Mouse (Mus musculus) lung, postnatal 36 days (tissue): ENCODE measurements around the gene Lmntd1.
A peak's percentile ranks its signal among the peaks of the same experiment; 100 is the strongest.

ENCODE experiments used
- DNase-seq: peaks from one replicate; pipeline ENCODE4 v3.0.0; 2022; ENCODE audit warnings: mixed read lengths

Gene Lmntd1

DNA sequence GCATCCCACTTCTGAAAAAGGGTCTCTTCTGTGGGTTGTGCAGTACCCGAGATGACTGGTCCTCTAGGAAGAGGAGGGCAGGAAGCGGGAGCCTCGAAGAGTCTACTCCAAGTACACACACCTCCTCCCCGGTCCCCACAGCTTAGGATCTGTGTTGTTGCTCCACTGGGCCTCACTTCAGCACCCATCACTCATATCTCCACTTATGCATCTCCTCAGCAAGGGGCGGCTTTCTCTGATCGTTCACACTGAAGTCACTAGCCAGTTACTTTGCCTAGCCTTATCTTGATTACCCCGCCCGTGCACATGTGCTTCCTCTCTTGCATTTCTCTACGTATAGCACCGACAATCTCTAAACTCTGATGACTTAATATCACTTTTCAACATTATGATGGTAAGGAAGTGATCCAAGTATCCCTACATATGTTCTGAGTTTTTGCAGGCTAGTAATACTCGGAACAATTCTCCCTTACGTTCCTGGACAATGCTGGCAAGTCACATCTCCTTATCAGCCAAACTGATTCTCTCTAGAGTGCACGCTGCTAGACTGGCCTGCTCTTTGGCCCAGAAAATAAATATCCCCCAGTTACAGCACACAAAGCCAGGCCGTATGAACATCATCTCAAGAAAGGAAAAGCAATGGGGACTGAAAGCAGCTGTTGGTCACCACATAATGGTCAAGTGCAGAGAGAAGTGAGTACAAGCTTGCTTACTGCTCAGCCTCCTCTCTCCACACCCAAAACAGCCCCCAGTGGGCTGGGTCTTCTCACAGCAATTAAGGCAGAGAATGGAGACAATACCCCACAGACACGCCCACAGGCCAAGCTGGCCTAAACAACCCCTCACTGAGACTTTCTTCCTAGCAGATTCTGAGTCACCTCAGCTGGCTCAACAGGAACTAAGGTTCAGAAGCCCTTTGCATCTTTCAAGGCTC lies 56.8 kb downstream of the Lmntd1 start:
- no peak for DNase-seq

DNA sequence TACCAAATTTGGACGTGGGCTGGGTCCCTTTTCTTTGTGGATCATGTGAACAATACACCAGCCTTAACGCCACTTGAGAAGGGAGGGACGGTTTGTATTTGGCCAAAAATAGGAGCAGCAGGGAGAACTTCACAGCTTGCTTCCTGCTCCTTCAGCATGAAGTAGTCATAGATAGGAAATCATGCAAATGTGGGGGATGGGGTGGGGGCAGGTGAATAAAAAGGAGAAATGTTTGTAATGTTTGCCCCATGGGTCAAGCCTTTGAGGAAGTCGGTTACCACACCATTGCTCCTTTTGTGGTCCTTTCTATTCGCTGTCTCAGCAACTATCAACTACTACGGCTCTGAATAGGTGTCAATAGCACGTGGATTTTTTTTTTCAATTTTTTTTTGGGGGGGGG lies 60.9 kb downstream of the Lmntd1 start:
- peak; percentile 51 for DNase-seq

DNA sequence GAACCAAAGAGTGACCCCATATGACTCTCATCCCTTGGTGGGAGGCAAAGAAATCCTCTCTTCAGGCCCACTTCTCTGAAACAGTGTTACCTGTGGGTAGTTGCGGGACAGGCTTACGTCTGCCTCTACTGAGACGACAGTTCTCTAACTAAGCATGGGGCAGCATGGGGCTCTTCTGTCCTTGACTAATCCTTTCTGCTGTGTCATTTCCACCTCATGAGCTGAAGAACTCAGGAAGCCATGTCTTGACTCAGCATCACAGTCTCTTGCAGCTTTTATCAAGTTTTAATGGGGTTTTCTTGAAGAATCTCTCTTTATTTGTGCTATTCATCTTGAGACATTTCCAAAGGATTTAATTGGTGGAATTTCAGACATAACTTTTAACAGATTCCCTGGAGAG lies 61.3 kb downstream of the Lmntd1 start:
- DNase-seq = no peak

DNA sequence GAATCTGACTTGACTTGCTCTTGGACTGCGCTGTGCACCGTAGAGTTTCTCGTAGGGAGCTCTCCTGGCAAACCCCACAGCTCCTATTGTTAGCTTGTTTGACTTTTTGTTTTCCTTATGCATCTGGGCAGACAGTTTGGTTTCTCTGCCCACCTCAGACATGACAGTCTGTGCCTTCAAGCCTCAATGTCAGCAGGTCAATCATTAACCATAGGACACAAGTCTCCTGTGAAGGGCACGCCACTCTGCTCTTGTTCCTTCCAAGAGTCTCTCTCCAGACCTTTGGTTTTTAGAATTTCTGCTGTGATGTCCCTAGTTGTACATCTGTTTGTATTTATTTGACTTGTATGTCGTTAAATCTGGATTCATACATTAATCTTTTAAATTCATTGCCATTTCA lies 63.1 kb downstream of the Lmntd1 start:
- no peak for DNase-seq

DNA sequence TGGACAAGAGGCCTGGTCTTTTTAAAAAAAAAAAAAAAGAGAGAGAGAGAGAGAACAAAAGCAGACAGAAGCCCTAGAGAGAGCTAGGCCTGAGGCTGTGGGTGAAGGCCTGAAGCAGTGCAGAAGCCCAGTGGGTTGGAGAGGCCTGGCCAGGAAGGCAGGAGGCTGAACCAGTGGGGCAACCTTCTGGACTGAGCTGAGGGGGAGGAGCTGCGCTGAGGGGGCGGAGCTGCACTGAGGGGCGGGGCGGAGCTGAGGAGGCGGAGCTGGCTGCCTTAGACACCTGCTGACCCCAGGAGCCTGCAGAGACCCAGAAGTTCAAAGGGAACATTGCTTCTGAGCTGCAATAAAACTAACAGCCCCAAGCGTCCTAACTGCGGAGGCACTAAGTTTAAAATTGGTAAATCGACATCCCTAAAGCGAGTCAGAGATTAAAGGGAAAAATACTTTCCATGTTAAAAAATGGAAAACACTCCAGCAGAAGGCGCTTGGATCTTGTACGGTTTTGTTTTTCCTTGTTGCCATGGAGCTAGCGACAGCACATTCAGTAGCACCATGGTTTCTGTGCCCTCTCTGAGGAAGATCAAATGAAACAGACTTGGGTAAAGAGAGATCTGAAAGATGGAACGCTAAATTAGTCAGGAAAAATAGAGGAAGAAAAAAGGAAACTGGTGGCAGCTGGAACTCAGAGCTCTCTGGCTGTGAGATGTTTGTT lies 68.0 kb downstream of the Lmntd1 start:
- peak; percentile 65 for DNase-seq

DNA sequence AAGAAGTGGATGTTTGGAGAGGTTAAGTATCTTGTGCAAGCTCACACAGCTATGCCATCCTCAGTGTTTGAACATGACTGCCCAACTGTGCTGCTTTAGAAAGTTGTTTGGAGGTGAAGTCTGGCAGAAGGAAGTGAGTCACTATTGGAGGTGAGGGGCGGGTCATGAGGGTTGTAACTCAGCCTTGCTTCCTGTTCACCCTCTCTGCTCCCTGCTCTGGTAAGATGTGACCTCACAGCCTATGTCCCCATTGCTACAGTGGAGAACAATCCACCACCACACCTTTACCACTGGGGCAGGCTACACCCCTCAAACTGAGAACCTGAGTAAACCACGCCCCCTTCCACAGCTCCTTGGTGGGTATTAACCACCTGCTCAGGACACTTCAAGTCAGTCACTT lies 69.3 kb downstream of the Lmntd1 start:
- DNase-seq = no peak

DNA sequence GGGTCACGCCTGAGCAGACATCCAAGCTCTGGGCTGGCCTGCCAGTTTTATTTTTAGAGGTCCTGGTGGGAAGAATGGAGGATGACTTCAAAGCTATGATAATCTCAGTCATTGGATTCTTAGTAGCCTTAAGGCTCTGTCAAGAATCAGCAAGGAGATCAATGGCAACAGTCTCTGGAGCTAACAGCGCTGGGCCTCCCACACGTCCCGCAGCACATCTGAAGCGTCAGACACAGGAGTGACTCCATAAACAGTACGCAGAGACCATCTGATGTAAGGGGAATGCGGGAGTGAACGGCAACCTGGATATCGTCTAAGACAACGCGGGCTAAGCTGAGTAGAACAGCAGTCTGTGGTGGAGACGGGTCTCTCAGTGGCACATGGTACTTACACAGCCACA lies 69.8 kb downstream of the Lmntd1 start:
- DNase-seq = no peak

DNA sequence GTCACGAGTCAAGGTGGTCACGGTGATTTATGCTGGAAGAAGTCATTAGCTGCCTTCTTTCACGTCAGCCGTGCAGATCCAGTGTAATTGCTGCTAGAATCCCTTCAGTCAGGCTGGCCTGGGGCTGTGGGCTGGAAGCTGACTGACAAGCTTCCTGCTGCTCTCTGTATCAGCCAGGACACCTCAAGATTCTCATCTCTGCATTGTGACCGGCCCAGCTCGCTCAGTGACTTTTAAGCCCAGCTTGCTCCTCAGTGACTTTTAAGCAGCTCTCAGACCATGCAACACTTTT lies 74.6 kb downstream of the Lmntd1 start:
- DNase-seq = no peak

DNA sequence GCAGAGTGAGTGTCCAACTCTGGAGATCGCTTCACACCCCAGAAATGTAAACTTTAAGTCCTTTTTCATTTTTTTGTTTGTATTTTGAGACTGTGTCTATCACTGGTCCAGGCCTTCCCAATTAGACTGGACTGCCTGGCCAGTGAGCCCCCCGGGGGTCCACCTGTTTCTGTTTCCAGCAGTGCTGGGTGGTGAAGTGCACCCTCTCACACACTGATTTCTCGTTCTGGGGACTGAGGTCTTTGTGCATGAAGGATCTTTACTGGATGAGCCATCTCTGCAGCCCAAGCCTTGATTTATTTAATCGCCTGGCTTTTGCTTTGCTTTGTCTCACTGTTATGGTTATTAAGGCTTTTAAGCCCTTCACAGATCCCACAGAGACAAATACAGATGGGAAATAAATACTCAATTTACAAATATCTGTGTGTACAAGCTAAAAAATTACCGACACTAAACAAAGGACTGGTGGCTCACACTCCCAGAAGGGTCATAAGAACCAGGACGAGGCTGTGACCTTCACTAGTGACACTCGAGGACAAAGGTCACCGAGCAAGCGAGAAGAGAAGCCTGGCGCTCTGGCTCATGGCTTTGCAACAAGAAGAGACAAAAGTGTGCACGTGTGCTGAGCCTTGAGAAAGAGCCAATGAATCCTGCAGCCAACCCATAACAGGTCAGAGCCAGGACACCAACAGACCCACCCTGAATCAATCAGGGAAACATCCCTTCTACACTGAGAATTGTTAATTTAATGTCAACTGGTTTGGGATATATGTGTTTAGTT lies 75.1 kb downstream of the Lmntd1 start:
- DNase-seq = no peak

DNA sequence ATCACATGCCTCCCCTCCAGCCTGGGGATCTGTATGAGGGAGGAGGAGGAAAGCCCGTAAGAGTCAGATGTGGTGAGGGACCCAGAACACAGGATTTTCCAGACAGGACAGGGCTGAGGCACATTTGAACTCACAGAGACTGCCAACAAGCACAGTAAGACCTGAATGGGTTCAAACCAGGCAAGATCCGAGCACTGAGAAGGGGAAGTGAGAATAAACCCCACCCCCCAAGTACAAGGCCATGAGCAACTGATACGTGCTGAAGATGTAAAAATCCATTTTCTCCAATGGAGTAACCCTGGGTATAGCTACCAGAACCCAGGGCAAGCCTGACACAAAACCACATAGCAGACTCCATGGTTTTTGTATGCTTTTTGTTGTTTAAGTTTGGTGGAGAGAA lies 83.7 kb downstream of the Lmntd1 start:
- no peak for DNase-seq

DNA sequence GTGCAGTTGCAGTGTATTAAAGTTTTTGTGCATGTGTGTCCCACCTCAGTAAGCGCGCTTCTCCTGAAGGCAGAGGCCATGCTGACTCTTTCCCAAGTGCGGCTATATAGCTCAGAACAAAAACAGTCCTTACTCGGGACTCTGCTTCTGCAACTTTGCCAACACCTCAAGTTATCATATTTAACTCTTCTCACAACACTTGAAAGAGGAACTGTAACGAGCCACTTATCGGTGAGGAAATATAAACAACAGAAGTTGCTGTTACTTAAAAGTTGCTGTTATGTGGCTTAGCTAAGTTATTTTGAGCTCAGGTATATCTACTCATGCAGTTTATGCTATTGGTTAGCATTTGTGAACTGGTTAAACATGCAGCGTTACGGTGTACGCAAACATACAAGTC lies 90.8 kb downstream of the Lmntd1 start:
- no peak for DNase-seq

DNA sequence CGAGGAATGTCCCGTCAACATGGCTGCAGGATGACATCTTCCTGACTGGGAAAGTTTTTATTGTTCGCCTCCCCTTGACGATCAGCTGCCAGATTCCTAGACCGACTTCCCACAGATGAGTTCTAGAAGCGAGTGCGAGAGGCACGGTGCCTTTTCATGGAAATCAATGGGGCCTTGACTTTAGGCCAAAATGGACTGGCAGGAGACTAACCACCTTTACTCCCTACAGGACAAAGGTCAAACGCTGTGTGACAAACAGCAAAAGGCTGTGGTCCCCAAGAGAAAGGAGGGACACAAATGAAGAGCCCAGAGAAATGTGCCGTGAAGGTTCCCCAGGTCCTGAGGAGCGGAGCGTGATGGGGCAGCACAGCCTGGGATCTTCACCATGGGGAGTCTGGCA lies 91.5 kb downstream of the Lmntd1 start:
- no peak for DNase-seq

DNA sequence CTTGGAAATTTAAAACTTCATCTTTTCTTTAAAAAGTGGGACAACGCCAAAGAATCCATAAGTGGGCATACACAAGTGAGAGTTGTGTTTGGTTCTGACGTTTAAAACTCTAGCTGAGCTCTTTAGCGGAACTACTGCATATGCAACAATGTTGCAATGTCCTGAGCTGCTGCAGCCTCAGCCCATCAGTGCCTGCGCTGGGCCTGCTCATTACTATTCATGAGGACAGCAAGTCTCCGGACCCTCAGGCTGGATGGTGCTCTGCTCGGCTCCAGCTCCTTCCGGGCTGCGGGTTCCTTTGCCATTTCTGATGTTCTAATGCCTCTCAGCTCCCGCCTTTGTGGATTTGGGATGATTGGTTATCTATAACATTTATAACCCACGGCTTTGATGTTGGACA lies 97.1 kb downstream of the Lmntd1 start:
- DNase-seq = no peak

DNA sequence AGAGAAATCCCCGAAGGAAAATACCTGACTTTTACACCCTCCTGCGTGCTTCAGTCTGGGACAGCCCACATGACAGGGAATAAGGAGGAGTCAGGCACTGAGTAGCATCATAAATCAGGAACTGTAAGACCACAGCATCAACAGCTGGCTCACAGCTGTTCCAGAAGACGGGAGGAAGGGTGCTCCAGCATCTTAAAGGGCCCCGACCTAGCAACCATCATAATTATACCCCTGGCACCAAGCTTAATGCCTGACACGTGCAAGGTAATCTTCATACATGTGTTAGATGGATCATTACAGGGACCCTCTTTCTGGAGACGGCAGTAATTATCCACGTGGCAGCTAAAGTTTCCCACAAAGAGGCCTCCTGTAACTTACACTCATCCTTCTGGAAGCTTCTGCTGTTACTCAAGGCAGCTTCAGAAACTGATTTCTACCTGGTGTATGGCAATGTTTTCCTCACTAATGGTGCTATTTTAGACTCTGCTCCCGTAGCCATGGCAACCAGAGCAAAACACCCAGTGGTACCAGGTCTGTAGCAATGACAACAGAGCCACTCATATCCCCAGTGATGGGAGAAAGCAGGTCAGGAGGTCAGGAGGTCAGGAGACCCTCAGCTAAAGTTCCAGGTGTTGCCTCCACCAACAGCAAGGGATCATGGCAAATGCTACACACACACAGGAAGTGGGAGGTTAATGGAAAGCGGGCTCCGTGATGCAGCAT lies 98.1 kb downstream of the Lmntd1 start:
- peak; percentile 38 for DNase-seq

DNA sequence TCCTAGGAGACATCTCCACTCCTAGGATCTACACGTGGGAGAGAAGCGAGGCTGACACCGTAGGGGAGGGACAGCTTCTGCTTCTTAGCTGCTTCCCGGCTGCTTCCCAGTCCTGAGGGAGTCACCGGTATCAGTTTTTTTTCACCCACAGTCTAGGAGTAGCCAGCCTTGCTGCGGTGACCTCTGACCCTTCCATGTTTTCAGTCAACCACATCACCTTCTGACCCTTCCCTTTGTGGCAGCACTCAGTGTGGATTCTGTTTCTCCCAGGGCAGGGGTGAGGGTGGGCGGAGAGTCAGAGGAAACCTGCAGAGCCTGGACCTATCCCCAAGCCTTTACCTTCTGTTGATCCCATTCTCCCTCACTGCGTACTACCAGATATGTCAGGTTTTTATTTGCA lies 102.9 kb downstream of the Lmntd1 start:
- DNase-seq = no peak

DNA sequence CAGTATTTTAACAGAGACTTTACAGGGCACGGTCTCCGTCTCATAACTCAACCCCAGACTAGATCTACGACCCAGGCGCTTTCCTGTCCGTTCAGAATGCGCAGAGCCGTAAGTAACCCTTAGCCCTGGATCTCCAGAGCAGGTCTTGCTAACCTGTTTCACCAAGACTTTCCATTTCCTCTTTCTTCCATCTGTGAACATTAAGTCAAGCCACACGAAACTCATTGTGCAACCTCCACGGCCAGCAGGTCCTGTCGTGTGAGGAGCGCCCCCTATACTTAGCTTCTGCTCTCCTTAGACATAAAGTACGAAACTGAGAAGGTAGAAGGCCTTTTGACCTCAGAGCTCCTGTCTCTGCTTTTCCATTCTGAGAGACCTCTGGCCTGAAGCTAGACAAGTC lies 105.3 kb downstream of the Lmntd1 start:
- peak; percentile 29 for DNase-seq

DNA sequence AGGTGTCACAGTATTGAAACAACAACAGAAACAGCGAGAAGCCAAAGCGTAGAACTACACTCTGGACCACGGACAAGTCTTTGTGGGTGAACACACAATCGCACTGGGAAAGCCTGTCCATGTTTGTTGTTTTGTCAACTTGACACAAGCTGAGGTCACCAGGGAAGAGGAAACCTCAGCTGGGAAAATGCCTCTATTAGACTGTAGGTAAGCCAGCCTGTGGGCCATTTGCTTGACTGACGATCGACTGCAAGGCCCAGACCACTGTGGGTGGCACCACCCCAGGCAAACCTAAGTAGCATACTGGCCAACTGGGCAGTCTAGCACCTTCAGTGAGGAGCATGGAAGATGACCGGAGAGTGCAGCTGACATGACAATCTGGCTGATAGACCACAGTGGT lies 112.4 kb downstream of the Lmntd1 start:
- DNase-seq = no peak

DNA sequence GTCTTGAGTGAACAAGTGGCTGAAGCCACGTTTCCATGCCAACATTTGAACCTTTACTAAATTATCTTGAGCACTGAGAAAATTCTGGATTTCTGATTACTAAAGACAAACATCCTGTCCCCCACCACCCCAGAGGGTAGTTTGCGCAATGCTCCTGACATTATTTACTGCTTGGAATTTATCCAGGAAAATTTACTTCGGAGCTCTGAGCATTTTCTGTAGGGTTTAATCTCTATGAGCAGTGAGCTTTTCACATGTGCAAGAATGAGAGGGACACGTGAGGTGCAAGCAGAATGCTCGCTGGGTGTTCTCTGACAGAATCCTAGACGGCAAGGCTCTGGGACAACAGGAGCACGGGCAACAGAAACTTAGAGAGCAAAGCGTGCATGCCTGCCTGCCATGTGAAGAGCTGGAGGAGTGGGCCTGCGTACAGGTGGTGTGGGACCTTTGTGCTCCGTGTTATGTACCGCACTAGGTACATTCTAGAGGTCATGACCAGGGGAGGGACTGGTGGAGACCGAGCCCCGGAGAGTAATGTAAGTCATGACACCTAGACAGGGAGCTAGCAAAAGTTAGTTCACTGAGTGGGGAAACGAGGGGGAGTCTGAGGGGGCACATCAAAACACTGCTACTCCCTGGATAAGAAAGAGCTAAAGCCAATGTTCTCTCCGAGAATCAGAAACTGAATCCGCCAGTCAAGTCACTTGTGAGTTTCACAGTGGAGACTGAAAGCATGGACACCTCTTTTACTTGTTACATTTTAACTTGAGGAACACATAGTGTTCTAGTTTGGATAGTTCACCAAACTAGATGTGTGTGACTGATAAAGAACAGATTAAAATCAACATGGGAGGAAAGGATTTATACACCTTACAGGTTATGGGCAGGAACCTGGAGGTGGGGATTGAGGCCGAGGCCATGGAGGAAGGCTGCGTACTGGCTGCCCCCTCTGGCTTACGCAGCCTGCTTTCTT lies 114.3 kb downstream of the Lmntd1 start:
- peak; percentile 55 for DNase-seq

DNA sequence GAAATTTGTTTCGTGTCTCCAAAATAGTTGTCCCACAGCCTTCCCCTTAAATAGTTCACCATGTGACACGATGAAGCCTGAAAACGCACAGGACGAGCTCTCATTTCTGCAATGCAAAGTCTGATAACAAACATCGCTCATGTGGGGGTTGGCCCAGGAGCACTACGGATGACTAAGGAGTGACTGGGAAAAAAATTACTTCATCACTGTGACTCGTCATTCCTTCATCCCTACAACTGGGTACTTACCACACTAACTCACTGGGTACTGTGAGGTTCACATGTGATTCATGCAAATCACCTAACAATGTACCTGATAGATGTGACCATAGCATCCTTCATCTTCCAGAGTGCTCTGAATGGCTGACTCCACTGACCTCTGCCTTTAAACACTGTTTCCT lies 118.4 kb downstream of the Lmntd1 start:
- no peak for DNase-seq

DNA sequence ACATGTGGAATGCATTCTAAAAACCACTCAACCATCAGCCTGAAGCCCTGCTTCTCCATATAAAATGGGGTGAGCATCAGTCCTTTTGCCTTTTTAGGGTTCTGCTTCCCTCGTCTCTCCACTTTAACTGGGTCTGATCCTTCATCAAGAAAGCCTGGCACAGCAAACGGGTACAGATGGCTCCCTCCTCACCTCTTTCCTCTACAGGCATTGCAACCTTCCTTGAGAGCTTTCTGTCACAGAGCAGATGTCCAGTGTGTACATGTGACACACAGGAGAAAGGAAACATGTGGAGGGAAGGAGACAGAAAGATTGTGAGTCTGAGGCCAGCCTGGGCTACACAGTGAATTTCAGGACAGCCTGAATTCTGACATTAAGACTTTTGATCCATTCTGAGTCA lies 125.9 kb downstream of the Lmntd1 start:
- DNase-seq = no peak

DNA sequence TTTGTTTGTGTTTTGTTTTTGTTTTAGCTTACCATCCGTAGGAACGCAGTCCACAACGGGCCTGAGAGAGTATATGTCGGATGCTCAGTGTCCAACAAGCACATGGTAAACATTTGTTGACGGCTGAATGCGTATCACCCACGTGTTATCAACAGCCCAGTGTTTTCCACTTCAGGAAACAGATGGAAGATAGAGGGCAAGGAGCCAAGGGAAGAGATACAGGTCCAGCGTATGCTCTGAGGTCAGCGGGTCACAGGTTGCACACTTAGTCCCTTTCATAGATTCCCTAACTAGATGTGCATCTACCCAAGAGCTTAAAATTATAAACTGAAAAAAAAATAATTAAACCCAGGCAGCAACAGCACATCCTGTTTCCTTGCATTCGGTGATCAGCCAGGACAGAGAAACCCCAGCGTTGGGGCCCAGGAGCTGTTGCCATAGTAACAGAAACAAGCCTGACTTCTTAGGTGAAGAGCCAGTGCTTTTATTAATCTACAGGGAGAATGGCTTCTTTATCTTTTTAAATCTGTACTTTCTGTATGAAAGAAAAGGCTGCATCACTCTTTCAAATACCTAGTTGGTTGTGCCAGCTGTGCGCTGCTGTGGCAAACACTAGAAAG lies 128.0 kb downstream of the Lmntd1 start:
- no peak for DNase-seq
